26 mouse cellular contexts compared by ENCODE assay signal in genomic region chr7:68205776-68206427, GRCm38 (mm10). TPM values are rescaled to one million over a fixed set of nuclear protein-coding genes. Genes with fewer than 3 reads are reported as not detected.
DNase-seq lines count a peak whose midpoint lies in the region; ATAC-seq and TF ChIP-seq lines count a peak whose summit lies in the region.
"Had no signal": no experiment of that assay in that cellular context is flagged by ENCODE, and none has a peak within 500 bp of the region (broad histone marks: within the 10 kb centered on the region; RNA-seq: fewer than 3 reads in every experiment).

No protein-coding gene starts in this region.

- TF ChIP-seq POLR2A in cerebellum, adult 2 months (IDR thresholded peaks at IDR 0.05; ENCODE audit: borderline replicate concordance, insufficient read depth, low read length): no peak

- no peak overlapping the region for H3K9ac ChIP-seq in hindbrain, embryonic 14.5 days
- H3K9ac ChIP-seq in forebrain, embryonic 13.5 days: no peak overlapping the region
- H3K9ac ChIP-seq: embryonic facial prominence, embryonic 13.5 days; forebrain, embryonic 12.5 days; hindbrain, embryonic 12.5 days had no signal

- no peaks in the 10 kb centered on the region for H3K4me1 ChIP-seq in hindbrain, embryonic 14.5 days (replicated peaks; ENCODE audit: control insufficient read depth, insufficient read depth, low read length)
- H3K4me1 ChIP-seq in cerebellum, adult 2 months (ENCODE audit: control insufficient read depth, insufficient read depth, low read length): no peaks in the 10 kb centered on the region
- H3K4me1 ChIP-seq in forebrain, embryonic 13.5 days: no peaks in the 10 kb centered on the region
- H3K4me1 ChIP-seq: embryonic facial prominence, embryonic 10.5 days; forebrain, embryonic 12.5 days; hindbrain, embryonic 12.5 days had no signal

- H3K4me3 ChIP-seq in hindbrain, embryonic 14.5 days (replicated peaks; ENCODE audit: low read length): no peak overlapping the region
- H3K4me3 ChIP-seq in cerebellum, adult 2 months (replicated peaks; ENCODE audit: insufficient read depth, low read depth, low read length): no peak overlapping the region
- H3K4me3 ChIP-seq in forebrain, embryonic 13.5 days: no peak overlapping the region
- H3K4me3 ChIP-seq: embryonic facial prominence, embryonic 10.5 days; embryonic facial prominence, embryonic 13.5 days; erythroblast, embryonic 14.5 days; forebrain, embryonic 12.5 days; gastrocnemius, adult 2 months; hindbrain, embryonic 12.5 days had no signal

- no peaks in the 10 kb centered on the region for H3K9me3 ChIP-seq in hindbrain, embryonic 14.5 days (ENCODE audit: control insufficient read depth, low read length)
- H3K9me3 ChIP-seq in forebrain, embryonic 13.5 days (replicated peaks): no peaks in the 10 kb centered on the region
- H3K9me3 ChIP-seq: embryonic facial prominence, embryonic 10.5 days; embryonic facial prominence, embryonic 13.5 days; forebrain, embryonic 12.5 days; hindbrain, embryonic 12.5 days had no signal

- H3K27ac ChIP-seq in hindbrain, embryonic 14.5 days: no peak overlapping the region
- no peak overlapping the region for H3K27ac ChIP-seq in cerebellum, adult 2 months (ENCODE audit: insufficient read depth, low read length)
- H3K27ac ChIP-seq in forebrain, embryonic 13.5 days: no peak overlapping the region
- H3K27ac ChIP-seq: embryonic facial prominence, embryonic 10.5 days; embryonic facial prominence, embryonic 13.5 days; forebrain, embryonic 12.5 days; gastrocnemius, adult 2 months; hindbrain, embryonic 12.5 days had no signal

- WGBS in hindbrain, embryonic 14.5 days: 94% methylated on average over 8 of the region's 8 CpGs
- WGBS in cerebellum, adult 2 months: 92% methylated on average over 8 of the region's 8 CpGs
- 93% methylated on average over 8 of the region's 8 CpGs for WGBS in forebrain, embryonic 13.5 days

- ATAC-seq in inflammation-experienced regulatory T-cells, adult 6 months: peak; percentile 78
- ATAC-seq in hindbrain, embryonic 14.5 days (ENCODE audit: low FRiP score): no peak
- no peak for ATAC-seq in forebrain, embryonic 13.5 days
- ATAC-seq: forebrain, embryonic 16.5 days; hindbrain, embryonic 16.5 days; intestine, postnatal 0 days had no signal

- TF ChIP-seq CTCF in cerebellum, adult 2 months (IDR thresholded peaks at IDR 0.05; ENCODE audit: borderline replicate concordance, insufficient read depth, low read depth, low read length): no peak

- no peak overlapping the region for H3K4me2 ChIP-seq in hindbrain, embryonic 14.5 days (replicated peaks)
- H3K4me2 ChIP-seq in forebrain, embryonic 13.5 days: no peak overlapping the region
- H3K4me2 ChIP-seq: embryonic facial prominence, embryonic 13.5 days; forebrain, embryonic 12.5 days; heart, embryonic 11.5 days; hindbrain, embryonic 12.5 days had no signal

- peak; percentile 71 for DNase-seq in CD4-positive, CD25-positive, alpha-beta regulatory T cell, adult 2 months (ENCODE audit: low read depth, low spot score)
- peak; percentile 41 for DNase-seq in T-cell, adult 2 months (ENCODE audit: low spot score)
- DNase-seq in hindbrain, embryonic 14.5 days (ENCODE audit: low spot score): no peak
- DNase-seq in cerebellum, adult 2 months: no peak
- DNase-seq: adrenal gland, postnatal 10 days; adrenal gland, postnatal 36 days; cerebellum, adult 8-10 months; cerebellum, postnatal 10 days; cerebellum, postnatal 36 days; embryo, embryonic 11 days; gastrocnemius, adult 2 months; gastrocnemius, postnatal 14 days; heart, adult 11 months had no signal

- H3K36me3 ChIP-seq in hindbrain, embryonic 14.5 days (replicated peaks; ENCODE audit: control insufficient read depth, insufficient read depth): peaks cover 90% of the 10 kb centered on the region
- H3K36me3 ChIP-seq in forebrain, embryonic 13.5 days (ENCODE audit: poor library complexity, severe bottlenecking): peaks cover 99% of the 10 kb centered on the region

- H3K27me3 ChIP-seq in hindbrain, embryonic 14.5 days (ENCODE audit: control insufficient read depth, insufficient read depth, low read length): no peaks in the 10 kb centered on the region
- H3K27me3 ChIP-seq in cerebellum, adult 2 months (ENCODE audit: control insufficient read depth, insufficient read depth, low read length): no peaks in the 10 kb centered on the region
- H3K27me3 ChIP-seq in forebrain, embryonic 13.5 days: no peaks in the 10 kb centered on the region
- H3K27me3 ChIP-seq: embryonic facial prominence, embryonic 13.5 days; forebrain, embryonic 12.5 days; hindbrain, embryonic 12.5 days had no signal

RNA-seq across cellular contexts. Expression of gene Pgpep1l, which starts 58.1 kb away (rescaled TPM):
- polyA plus RNA-seq in inflammation-experienced regulatory T-cells, adult 6 months (2017; shearing (Covaris generic)): 1 to 10 TPM in 2 of 3 experiments, under 1 TPM in 1; 0.98 to 6.9 (median 4.2) TPM
- 0.21 TPM in 1 of 2 replicates, not detected in the other for polyA plus RNA-seq in hindbrain, embryonic 14.5 days (2014; fragmentation: Nextera tagmentation; extraction: Ambion mirVana)
- polyA plus RNA-seq in cerebellum, adult 2 months (2012; rRNA removed): 0.19 and 0.36 TPM in 2 replicates
- polyA plus RNA-seq in forebrain, embryonic 13.5 days (2015; fragmentation: Nextera tagmentation; extraction: Ambion mirVana): not detected in 2 replicates
- polyA plus RNA-seq: C2C12; embryonic facial prominence, embryonic 10.5 days; erythroblast, embryonic 14.5 days; forebrain, embryonic 12.5 days; forebrain, embryonic 16.5 days; heart, embryonic 11.5 days; hindbrain, embryonic 12.5 days; hindbrain, embryonic 16.5 days; intestine, embryonic 14.5 days; intestine, postnatal 0 days had no signal

Comparison
In these comparisons a context has a peak if more than half of its experiments do, and no peak if none do; other contexts are left out.
1. DNase-seq: peak in CD4-positive, CD25-positive, alpha-beta regulatory T cell, adult 2 months (single experiment) and T-cell, adult 2 months (single experiment); none in hindbrain, embryonic 14.5 days (single experiment) and cerebellum, adult 2 months (0 of 2).